Mouse (Mus musculus) urinary bladder, postnatal 10 days (tissue): ENCODE measurements around the gene Fam213a.

Experiments
- DNase-seq: peaks from one replicate; pipeline ENCODE4 v3.0.0; 2022; ENCODE audit warnings: low spot score

Fam213a gene

DNA sequence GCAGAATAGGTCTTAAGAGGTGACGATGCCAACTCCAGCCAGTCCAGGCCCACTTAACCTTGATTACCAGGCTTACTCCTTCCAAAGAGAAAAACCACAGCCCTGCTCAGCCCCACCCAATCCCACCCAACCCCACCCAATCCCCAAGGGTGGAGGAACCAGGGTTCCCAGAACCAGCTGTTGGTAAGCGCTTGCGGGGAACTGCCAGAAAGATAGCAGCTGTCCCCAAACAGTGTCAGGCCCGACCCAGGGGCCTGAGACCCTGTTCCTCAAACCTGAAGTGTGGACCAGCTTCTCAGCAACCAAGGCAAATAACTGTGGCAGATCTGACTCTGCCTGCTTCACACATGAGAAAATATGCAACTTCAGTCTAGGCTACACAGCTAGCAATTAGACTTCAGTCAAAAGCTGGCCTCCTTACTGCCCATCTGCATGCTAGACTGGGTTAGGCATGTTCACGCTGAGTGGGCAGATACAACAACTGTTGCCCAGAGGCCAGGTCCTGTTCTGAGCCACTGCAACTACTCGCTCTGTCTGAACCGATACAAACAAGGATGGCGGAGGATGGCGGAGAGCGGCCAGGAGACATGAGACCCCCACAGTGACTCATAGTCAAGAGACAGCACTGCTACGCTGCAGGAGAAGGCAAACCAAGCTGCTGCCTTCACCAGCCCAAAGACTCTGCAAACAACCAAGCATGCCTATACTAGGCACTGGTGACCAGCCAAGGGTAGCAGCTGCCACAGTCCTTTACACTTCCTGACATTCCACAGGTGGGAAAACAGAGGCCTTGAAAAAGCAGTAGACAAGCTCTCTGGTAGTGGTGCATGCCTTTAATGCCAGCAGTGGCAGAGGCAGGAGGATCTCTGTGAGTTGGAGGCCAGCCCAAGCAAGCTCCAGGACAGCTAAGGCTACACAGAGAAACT is 51.0 kb downstream of the Fam213a start:
- no peak for DNase-seq

- no peak for DNase-seq
Observed at GRCm38 (mm10) chr14:40960237-40960636, 53.4 kb downstream of the Fam213a start.

DNA sequence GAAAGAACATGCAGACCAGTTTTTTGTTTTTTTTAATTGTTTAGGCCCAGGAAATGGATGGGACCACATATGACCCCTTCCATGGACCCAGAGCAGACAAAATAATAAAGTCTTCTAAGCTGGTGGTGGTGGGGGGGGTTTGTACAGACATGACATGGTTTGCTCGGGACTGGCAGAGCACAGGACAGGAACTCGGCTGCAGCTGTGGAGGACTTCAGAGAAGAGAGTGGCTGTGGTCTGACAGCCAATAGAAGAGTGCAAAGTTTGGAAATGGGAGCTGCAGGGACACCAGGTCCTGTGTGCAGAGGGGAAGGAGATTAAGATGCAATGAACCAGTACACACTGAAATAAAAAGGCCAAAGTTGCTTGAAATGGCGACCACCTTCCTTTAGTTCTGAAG is 54.0 kb downstream of the Fam213a start:
- DNase-seq = no peak

- no peak for DNase-seq
Observed at GRCm38 (mm10) chr14:40958986-40959381, 54.6 kb downstream of the Fam213a start.

GRCm38 (mm10) chr14:40958083-40958985 is 55.3 kb downstream of the Fam213a start:
- no peak for DNase-seq

GRCm38 (mm10) chr14:40957607-40958006 is 56.0 kb downstream of the Fam213a start:
- DNase-seq = no peak

DNA sequence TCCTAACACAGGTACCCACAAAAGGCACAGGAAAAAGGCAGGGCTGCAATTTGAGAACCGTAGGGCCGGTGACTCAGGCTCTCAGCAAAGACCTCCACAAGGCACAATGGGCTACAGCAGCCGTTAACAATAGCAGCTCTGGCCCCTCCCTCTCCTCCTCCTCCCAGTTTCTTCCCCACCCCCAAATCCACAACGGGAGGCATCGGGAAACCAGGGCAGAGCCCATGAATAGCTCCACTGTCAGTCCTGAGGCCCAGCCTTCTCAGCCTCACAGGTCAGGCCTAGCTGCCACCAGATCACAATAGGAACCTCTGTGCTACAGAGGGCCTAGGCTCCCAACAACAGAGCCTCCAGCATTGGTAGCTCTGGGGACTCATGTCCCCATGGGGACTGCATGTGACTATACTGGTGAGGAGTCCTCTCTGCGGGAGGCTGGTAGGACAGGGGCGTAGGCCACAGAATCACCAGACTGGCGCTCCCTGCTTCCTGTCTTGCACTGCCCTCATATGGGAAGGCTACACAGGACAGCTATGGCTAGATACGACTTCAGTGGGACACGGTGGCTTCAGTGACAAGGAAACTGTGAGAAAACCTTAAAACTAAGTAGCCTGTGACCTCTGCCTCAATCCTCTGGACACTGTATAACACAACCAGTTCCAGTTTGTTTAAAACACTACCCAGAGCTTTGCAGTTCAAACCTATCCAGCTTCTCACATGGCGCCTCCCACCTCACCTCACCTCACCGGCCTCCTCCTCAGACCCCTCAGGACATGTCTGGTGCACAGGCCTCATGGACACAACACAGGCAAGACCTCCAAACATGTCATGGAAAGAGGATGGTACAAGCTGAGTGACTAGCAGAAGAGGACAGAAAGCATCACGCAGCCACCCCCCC is 57.1 kb downstream of the Fam213a start:
- no peak for DNase-seq

GRCm38 (mm10) chr14:40955596-40956251 is 57.9 kb downstream of the Fam213a start:
- no peak for DNase-seq

DNA sequence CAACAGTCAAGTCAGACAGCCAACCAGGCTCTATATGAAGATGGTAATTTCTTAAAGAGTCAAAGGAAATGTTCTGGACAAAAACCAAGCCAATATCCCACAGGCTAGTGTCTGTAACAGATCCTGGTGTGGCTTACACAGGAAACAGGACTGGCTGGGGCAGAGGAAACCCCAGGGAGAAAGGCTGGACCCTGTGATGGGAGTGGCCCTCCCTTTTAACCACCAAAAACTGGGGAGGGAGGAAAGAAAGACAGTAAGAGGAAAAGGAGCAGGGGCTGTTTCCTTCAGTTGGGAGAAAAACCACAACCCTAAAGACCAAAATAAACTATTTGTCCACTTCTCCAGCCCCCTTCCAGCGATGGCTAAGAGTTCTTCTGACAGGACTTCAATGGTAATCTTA is 58.4 kb downstream of the Fam213a start:
- no peak for DNase-seq

- no peak for DNase-seq
Observed at GRCm38 (mm10) chr14:40953381-40953780, 60.2 kb downstream of the Fam213a start.

GRCm38 (mm10) chr14:40952715-40953114 is 60.9 kb downstream of the Fam213a start:
- no peak for DNase-seq

- DNase-seq = no peak
Observed at GRCm38 (mm10) chr14:40952301-40952700, 61.3 kb downstream of the Fam213a start.

DNA sequence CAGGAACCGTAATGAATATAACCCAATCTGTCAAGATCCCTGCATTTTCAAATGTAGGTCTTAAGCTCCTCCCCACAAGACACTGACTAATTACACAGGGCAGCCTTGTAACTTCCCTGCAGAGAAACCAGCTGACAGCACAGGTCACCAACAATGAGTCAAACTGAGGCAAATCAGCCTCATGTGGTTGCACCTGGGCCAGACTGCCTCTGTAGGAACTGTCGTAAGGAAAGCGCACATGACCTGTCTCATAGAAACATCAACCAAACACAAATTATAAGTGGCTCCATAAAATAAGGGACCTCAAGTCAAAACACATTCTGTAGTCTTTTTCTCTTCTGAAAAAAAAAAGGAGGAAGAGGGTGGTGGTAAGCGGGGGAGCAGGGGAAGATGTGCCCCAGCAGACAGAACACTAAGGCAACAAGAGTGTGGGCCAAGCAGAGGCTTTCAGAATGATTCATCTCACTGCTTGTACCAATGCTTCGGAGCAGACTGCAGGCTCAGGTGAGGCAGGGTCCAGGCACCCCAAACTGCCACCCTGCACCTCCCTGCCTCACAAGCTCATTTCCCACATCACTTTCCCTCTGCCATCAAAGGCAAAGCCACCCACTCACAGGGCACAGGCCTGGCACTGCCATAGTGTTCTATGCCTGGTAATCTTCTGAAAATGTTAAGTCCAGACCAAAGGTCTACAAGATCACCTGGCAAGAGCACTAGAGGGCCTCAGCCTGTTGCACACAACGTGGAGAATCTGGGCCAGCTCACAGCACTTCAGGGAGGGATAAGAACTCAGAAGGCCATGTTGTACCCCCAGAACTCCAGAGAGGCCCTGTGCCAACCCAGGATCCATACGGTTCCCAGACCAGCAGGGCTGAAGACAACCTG is 63.6 kb downstream of the Fam213a start:
- no peak for DNase-seq

DNA sequence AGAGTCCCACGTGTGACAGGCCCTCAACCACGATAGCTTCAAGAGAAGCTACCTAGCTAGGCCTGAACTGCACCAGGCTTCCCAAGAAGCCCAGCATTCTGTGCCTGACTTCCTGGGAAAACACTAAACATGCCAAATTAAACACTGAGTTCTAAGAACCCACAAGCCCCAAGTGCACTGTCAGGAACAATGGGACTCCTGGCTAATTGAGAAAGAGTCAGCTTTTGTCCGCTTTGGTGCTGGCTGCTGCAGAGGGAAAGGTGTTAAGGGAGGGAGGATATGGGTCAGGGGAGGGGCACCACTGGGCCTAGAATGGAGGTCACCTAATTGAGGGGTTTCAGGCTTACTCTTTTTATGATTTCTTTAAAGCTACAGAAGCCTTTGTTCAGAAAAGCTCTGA is 64.5 kb downstream of the Fam213a start:
- DNase-seq = no peak

GRCm38 (mm10) chr14:40948522-40948921 is 65.1 kb downstream of the Fam213a start:
- no peak for DNase-seq

DNA sequence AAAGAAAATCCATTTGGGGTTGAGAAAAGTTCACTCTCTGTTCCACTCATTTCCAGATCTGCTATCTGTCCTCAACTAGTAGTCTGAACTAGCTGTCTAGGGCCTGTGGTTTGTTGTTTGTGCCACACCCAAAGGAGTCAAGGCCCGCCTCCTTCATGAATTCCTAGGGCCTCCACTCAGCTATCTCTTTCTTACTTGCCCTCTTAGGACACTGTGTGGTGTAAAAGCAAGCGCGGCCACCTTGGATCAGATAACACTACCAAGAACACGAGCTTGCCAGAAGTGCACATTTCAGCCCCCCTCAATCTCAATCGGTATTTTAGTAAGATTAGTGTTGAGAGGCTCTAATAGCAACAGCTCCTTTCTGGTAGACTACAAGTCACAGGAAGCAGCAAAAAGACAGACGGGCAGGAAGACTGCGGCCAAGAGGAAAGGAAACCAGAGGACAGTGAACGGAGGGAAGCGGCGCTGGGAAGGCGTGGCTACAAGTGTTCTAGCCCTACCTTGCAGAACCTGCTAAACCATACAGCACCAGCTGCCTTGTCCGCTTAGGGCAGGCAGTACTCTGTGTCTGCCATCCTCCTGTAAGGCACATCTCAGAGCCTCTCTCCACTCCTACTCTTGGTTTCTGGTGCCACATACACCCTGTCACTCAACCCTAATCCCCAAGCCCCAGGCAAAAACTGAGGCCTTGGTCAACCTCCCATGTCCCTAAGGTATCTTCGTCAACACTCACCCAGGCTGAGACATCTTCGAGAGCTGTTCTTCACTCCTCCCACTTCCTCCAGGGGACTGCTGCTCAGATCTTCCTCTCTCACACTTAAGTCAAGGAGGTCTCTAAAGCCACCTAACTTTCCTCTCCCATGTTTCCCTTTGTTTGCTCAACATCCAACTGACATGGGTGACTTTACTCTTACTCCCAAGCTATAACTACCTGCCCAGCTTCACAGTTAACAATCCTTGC is 65.9 kb downstream of the Fam213a start:
- no peak for DNase-seq

GRCm38 (mm10) chr14:40943802-40944201 is 69.8 kb downstream of the Fam213a start:
- no peak for DNase-seq
